Mouse (Mus musculus) limb, embryonic 14.5 days (tissue): ENCODE results near the gene Slc25a36. TPM values are rescaled to one million over a fixed set of nuclear protein-coding genes. Genes with fewer than 3 reads are reported as not detected.

ENCODE experiments used
- ATAC-seq: fragments of 200-750 bp; cut with Nextera tagmentation; 2 replicates; pipeline ENCODE4 v1.8.0; 2017; ENCODE audit warnings: low read depth, moderate number of reproducible peaks, moderate TSS enrichment; ENCODE audit not compliant: low FRiP score
- DNase-seq: peaks from one replicate; pipeline ENCODE4 v3.0.0-alpha.2; 2015; ENCODE audit warnings: low spot score
- H3K27ac ChIP-seq: fragments of 300-500 bp; sonication (generic); replicated peaks from 2 replicates; pipeline ENCODE4 v1.5.1; 2014; ENCODE audit warnings: low read depth, mild to moderate bottlenecking, low read length, moderate library complexity, mixed read lengths
- H3K27me3 ChIP-seq: fragments of 300-500 bp; sonication (generic); 2 replicates; pipeline ENCODE4 v1.6.1; 2014; ENCODE audit warnings: low read length, mixed read lengths; ENCODE audit not compliant: control insufficient read depth, insufficient read depth
- H3K36me3 ChIP-seq: fragments of 300-500 bp; sonication (generic); 2 replicates; pipeline ENCODE4 v1.6.1; 2014; ENCODE audit warnings: mild to moderate bottlenecking, low read length, moderate library complexity, mixed read lengths; ENCODE audit not compliant: control insufficient read depth, insufficient read depth
- H3K4me1 ChIP-seq: fragments of 300-500 bp; sonication (generic); 2 replicates; pipeline ENCODE4 v1.6.1; 2014; ENCODE audit warnings: antibody characterized with exemption, low read length, mixed read lengths; ENCODE audit not compliant: control insufficient read depth, insufficient read depth
- H3K4me2 ChIP-seq: fragments of 300-500 bp; sonication (generic); replicated peaks from 2 replicates; pipeline ENCODE4 v1.6.1; 2014; ENCODE audit warnings: low read depth, mild to moderate bottlenecking, low read length, moderate library complexity; ENCODE audit not compliant: severe bottlenecking
- H3K4me3 ChIP-seq: fragments of 300-500 bp; sonication (generic); replicated peaks from 2 replicates; pipeline ENCODE4 v1.5.1; 2014; ENCODE audit warnings: low read length
- H3K9ac ChIP-seq: fragments of 300-500 bp; sonication (generic); 2 replicates; pipeline ENCODE4 v1.6.1; 2014; ENCODE audit warnings: mild to moderate bottlenecking, low read depth, low read length, moderate library complexity; ENCODE audit not compliant: severe bottlenecking
- H3K9me3 ChIP-seq: fragments of 300-500 bp; sonication (generic); 2 replicates; pipeline ENCODE4 v1.6.1; 2016; ENCODE audit warnings: low read length; ENCODE audit not compliant: control insufficient read depth
- POLR2A ChIP-seq: fragments of 200-500 bp; IDR thresholded peaks from 2 replicates; pipeline ENCODE4 v1.8.0; 2012; ENCODE audit warnings: inconsistent platforms, mild to moderate bottlenecking, moderate library complexity, borderline replicate concordance; ENCODE audit not compliant: insufficient read depth, insufficient read length; ENCODE audit errors: extremely low read depth
- WGBS: fragments of 180-500 bp; shearing (Covaris S2); extraction: QIAGEN DNeasy Blood & Tissue Kit; methylation state at CpG from one replicate; pipeline ENCODE4 v1.1.7; 2014; 5-methylcytosine and 5-hydroxymethylcytosine counted together
- polyA plus RNA-seq, 2 experiments: library from polyadenylated mRNA; depleted of rRNA in 1 of 2; stranded (reverse) in 1 of 2; unstranded in 1 of 2; fragments of >200 nt; fragmentation: Nextera tagmentation in 1 of 2; extraction: Ambion mirVana in 1 of 2; gene quantifications; 2 replicates each; pipeline versions ENCODE4 v1.2.1 to v1.2.3; 2012 to 2014

Slc25a36 gene
- polyA plus RNA-seq, 2 experiments = 89.4 to 127 TPM

- H3K9ac ChIP-seq = no peak overlapping the region
- no peak overlapping the region for H3K4me3 ChIP-seq
- 0 out of 2 replicates have a peak, but pooled peaks cover 2% of the 10 kb centered on the region for H3K4me1 ChIP-seq
- H3K9me3 ChIP-seq = no peaks in the 10 kb centered on the region
- no peak overlapping the region for H3K4me2 ChIP-seq
- no peaks in the 10 kb centered on the region for H3K27me3 ChIP-seq
- TF ChIP-seq POLR2A = no peak
- ATAC-seq (no peak), DNase-seq (no peak)
- H3K27ac ChIP-seq = no peak overlapping the region
- 73% methylated on average over 12 of the region's 12 CpGs for WGBS
- no peaks in the 10 kb centered on the region for H3K36me3 ChIP-seq
Measured at GRCm38 (mm10) chr9:97027361-97027760, 83.6 kb downstream of the Slc25a36 start.

- DNase-seq = no peak
- ATAC-seq = no peak
- no peak for TF ChIP-seq POLR2A
- Histone ChIP-seq H3K9me3 (no peaks in the 10 kb centered on the region), H3K4me3 (no peak overlapping the region), H3K9ac (no peak overlapping the region), H3K27ac (no peak overlapping the region), H3K4me2 (no peak overlapping the region), H3K27me3 (no peaks in the 10 kb centered on the region), H3K36me3 (no peaks in the 10 kb centered on the region), H3K4me1 (peaks cover 6% of the 10 kb centered on the region)
- 92% methylated on average over 4 of the region's 4 CpGs for WGBS
Measured at GRCm38 (mm10) chr9:97026006-97026405, 85.0 kb downstream of the Slc25a36 start.

Other genes with a start within 250 kb of the Slc25a36 start
- 26.0 and 29.7 TPM in 2 replicates for gene Pxylp1, start 218.5 kb downstream of the Slc25a36 start, polyA plus RNA-seq (2012; rRNA removed)
- 27.7 and 29.3 TPM in 2 replicates for gene Pxylp1, start 218.5 kb downstream of the Slc25a36 start, polyA plus RNA-seq (2014; fragmentation: Nextera tagmentation; extraction: Ambion mirVana)
- 19.9 and 26.6 TPM in 2 replicates for gene Spsb4, start 92.3 kb downstream of the Slc25a36 start, polyA plus RNA-seq (2012; rRNA removed)
- gene Spsb4, start 92.3 kb downstream of the Slc25a36 start, polyA plus RNA-seq (2014; fragmentation: Nextera tagmentation; extraction: Ambion mirVana) = 28.4 and 29.2 TPM in 2 replicates